Mouse (Mus musculus) thymus, adult 2 months (tissue): ENCODE measurements at regions not wholly inside any gene's neighbourhood (a gene's known extent, or its start where the extent isn't known, plus 50 kb on each side); places are given as distances from the start of the nearest gene placed in this dataset.

Source experiments
- CTCF ChIP-seq: fragments of 200-500 bp; IDR thresholded peaks from 2 replicates; pipeline ENCODE4 v1.5.1; 2012; ENCODE audit warnings: mild to moderate bottlenecking, control low read depth, low read length, moderate library complexity, borderline replicate concordance; ENCODE audit not compliant: control insufficient read depth, poor library complexity, insufficient read depth; ENCODE audit errors: extremely low read depth
- POLR2A ChIP-seq: fragments of 200-500 bp; IDR thresholded peaks from 2 replicates; pipeline ENCODE4 v1.6.1; 2012; ENCODE audit warnings: mild to moderate bottlenecking, low read length, control low read depth, moderate library complexity; ENCODE audit not compliant: control insufficient read depth, poor library complexity, insufficient read depth; ENCODE audit errors: extremely low read depth

GRCm38 (mm10) chr10:19184886-19185285 is 169.4 kb upstream of the Tnfaip3 start:
- TF ChIP-seq CTCF (no peak), POLR2A (no peak)
